23 mouse cellular contexts compared by ENCODE assay signal in the genomic region with DNA sequence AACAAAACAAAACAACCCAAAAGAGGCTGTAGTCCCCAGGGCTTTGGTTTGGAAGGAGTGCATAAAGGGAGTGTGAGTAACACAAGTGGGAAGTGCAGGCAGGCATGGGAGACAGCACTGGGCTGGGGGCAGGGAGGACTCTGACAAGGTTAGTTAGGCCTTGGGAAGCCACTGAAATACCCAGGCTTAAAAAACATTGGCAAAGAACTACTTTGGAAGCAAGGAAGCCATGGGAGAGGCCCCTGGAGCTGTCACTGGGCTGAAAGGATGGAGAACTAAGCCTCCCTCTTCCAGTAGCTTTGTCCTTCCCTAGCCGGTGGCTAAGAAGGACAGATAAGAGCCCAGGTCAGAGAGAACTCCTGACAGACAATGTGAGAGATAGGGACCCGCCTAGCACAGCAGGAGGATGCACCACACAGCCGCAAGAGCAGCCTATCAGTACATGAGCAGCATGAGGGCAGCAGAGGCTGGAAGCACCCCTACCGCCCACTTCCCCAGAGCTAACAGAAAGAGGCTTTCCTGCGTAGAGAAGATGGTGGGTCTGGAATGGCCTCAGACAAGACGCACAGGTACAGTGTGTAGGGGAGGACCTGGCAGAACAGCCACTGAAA. TPM values are rescaled to one million over a fixed set of nuclear protein-coding genes. Genes with fewer than 3 reads are reported as not detected.
DNase-seq lines count a peak whose midpoint lies in the region; ATAC-seq and TF ChIP-seq lines count a peak whose summit lies in the region.
"Had no signal": no experiment of that assay in that cellular context is flagged by ENCODE, and none has a peak within 500 bp of the region (broad histone marks: within the 10 kb centered on the region; RNA-seq: fewer than 3 reads in every experiment).

No protein-coding gene starts in this region.

- no peak overlapping the region for H3K4me3 ChIP-seq in MEL (ENCODE audit: control insufficient read depth in 1 of 2, insufficient read depth in 1 of 2, low read depth in 2 of 2, low read length in 2 of 2)
- H3K4me3 ChIP-seq in liver, embryonic 15.5 days (replicated peaks) = no peak overlapping the region
- H3K4me3 ChIP-seq: embryonic facial prominence, embryonic 10.5 days; heart, embryonic 13.5 days; limb, embryonic 12.5 days; myocyte had no signal

- peak; percentile 17 for TF ChIP-seq RAD21 in MEL (IDR thresholded peaks at IDR 0.05; ENCODE audit: low read depth, low read length)

- peaks cover 7 to 13% of the 10 kb centered on the region in 2 experiments for H3K36me3 ChIP-seq in MEL (ENCODE audit: control insufficient read depth in 1 of 2, insufficient read depth in 2 of 2, low read length in 2 of 2)
- H3K36me3 ChIP-seq in liver, embryonic 15.5 days (replicated peaks) = peaks cover 44% of the 10 kb centered on the region

- H3K9me3 ChIP-seq in MEL (replicated peaks; ENCODE audit: insufficient read depth, low read length) = no peaks in the 10 kb centered on the region
- no peaks in the 10 kb centered on the region for H3K9me3 ChIP-seq in liver, embryonic 15.5 days (replicated peaks)
- H3K9me3 ChIP-seq: embryonic facial prominence, embryonic 10.5 days; heart, embryonic 13.5 days; limb, embryonic 12.5 days had no signal

- TF ChIP-seq POLR2A in MEL (IDR thresholded peaks at IDR 0.05; ENCODE audit: control insufficient read depth in 1 of 2, insufficient read depth in 1 of 2, low read depth in 1 of 2, low read length in 2 of 2, poor library complexity in 1 of 2) = no peak

- peak; percentile 87 to 88 for TF ChIP-seq EP300 in MEL (IDR thresholded peaks at IDR 0.05; ENCODE audit: low read depth in 1 of 2, low read length in 2 of 2)

- peak overlapping the region; percentile 41 for H3K27ac ChIP-seq in MEL (ENCODE audit: control insufficient read depth, low read depth, low read length)
- H3K27ac ChIP-seq in liver, embryonic 15.5 days (replicated peaks) = no peak overlapping the region
- H3K27ac ChIP-seq: embryonic facial prominence, embryonic 10.5 days; heart, embryonic 13.5 days; limb, embryonic 12.5 days had no signal

- H3K4me1 ChIP-seq in MEL (ENCODE audit: control insufficient read depth in 1 of 2, insufficient read depth in 2 of 2, low read length in 2 of 2) = peaks cover 8 to 13% of the 10 kb centered on the region in 2 experiments
- peaks cover 24% of the 10 kb centered on the region for H3K4me1 ChIP-seq in liver, embryonic 15.5 days (replicated peaks)

- peak; percentile 93 for DNase-seq in MEL (ENCODE audit: low read depth, low spot score)
- peak; percentile 49 to 86 for DNase-seq in adrenal gland, adult (ENCODE audit: inconsistent age in 2 of 2, low spot score in 1 of 2)
- peak; percentile 45 for DNase-seq in c-Kit-positive CD71-positive TER-119-positive erythroid progenitor cells, embryonic 14.5 days (ENCODE audit: low spot score)
- no peak for DNase-seq in kidney, postnatal 25 days
- no peak for DNase-seq in lung, adult 18-20 months
- no peak for DNase-seq in thymus, postnatal 25 days
- DNase-seq: cerebellum, postnatal 10 days; forebrain, postnatal 0 days; gastrocnemius, postnatal 25 days; heart, postnatal 4 days; kidney, adult 9 months; lung, postnatal 14 days; thymus, adult 2 months had no signal

- no peaks in the 10 kb centered on the region for H3K27me3 ChIP-seq in MEL (ENCODE audit: control insufficient read depth in 1 of 2, insufficient read depth in 2 of 2, low read length in 2 of 2)
- H3K27me3 ChIP-seq in liver, embryonic 15.5 days = no peaks in the 10 kb centered on the region
- H3K27me3 ChIP-seq: heart, embryonic 13.5 days; limb, embryonic 12.5 days had no signal

- H3K4me2 ChIP-seq in liver, embryonic 15.5 days = no peak overlapping the region
- H3K4me2 ChIP-seq: heart, embryonic 13.5 days; limb, embryonic 12.5 days; midbrain, embryonic 11.5 days had no signal

- WGBS in liver, embryonic 15.5 days (ENCODE audit: insufficient replicate concordance) = 26% methylated on average over 6 of the region's 6 CpGs

- TF ChIP-seq CTCF in MEL (IDR thresholded peaks at IDR 0.05 in 2 of 3, conservative IDR thresholded peaks at IDR 0.05 in 1 of 3; ENCODE audit: control insufficient read depth in 1 of 3, insufficient read depth in 1 of 3, low read depth in 2 of 3, low read length in 3 of 3, poor library complexity in 1 of 3, severe bottlenecking in 1 of 3) = 0 out of 6 replicates have a peak, but pooled peaks of 1 of the 3 experiments have one; percentile 5

- ATAC-seq in liver, embryonic 15.5 days (ENCODE audit: insufficient read depth) = peak; percentile 84
- ATAC-seq in monocyte, adult 5-6 weeks (replicated peaks; ENCODE audit: insufficient number of reproducible peaks, low FRiP score, low TSS enrichment, poor library complexity, severe bottlenecking) = no peak
- ATAC-seq: activated CD4-positive, CD25-positive, alpha-beta regulatory T cell, adult 4 months; forebrain, postnatal 0 days had no signal

- H3K79me2 ChIP-seq in MEL (ENCODE audit: control insufficient read depth, insufficient read depth, low read length, poor library complexity) = no peaks in the 10 kb centered on the region

- H3K9ac ChIP-seq in MEL (ENCODE audit: control insufficient read depth, low read depth, low read length, poor library complexity, severe bottlenecking) = no peak overlapping the region
- no peak overlapping the region for H3K9ac ChIP-seq in liver, embryonic 15.5 days
- H3K9ac ChIP-seq: forebrain, postnatal 0 days; heart, embryonic 13.5 days; limb, embryonic 12.5 days had no signal

TF ChIP-seq in MEL, 35 proteins besides CTCF, POLR2A, EP300 and RAD21 (continues in another document):
- no peak for TF ChIP-seq MAZ (IDR thresholded peaks at IDR 0.05; ENCODE audit: low read depth, low read length)
- 0 out of 2 replicates have a peak, but pooled peaks have one; percentile 64 for TF ChIP-seq MYC (IDR thresholded peaks at IDR 0.05; ENCODE audit: low read depth, low read length)
- peak; percentile 82 for TF ChIP-seq GATA1 (IDR thresholded peaks at IDR 0.05; ENCODE audit: low read depth, low read length)
- no peak for TF ChIP-seq GABPA (IDR thresholded peaks at IDR 0.05; ENCODE audit: low read depth, low read length)
- TF ChIP-seq BHLHE40 (IDR thresholded peaks at IDR 0.05; ENCODE audit: borderline replicate concordance, low read depth, low read length) = no peak
- TF ChIP-seq POLR2AphosphoS5 (IDR thresholded peaks at IDR 0.05; ENCODE audit: borderline replicate concordance, low read depth, low read length) = no peak
- no peak for TF ChIP-seq USF1 (IDR thresholded peaks at IDR 0.05; ENCODE audit: low read depth, low read length)
- TF ChIP-seq SMC3 (IDR thresholded peaks at IDR 0.05; ENCODE audit: low read depth, low read length) = peak; percentile 41
- no peak for TF ChIP-seq HCFC1 (IDR thresholded peaks at IDR 0.05; ENCODE audit: low read depth, low read length)
- no peak for TF ChIP-seq MEF2A (IDR thresholded peaks at IDR 0.05; ENCODE audit: extremely low read depth, insufficient replicate concordance, low read depth, low read length, poor library complexity, severe bottlenecking)
- TF ChIP-seq ELF1 (IDR thresholded peaks at IDR 0.05; ENCODE audit: low read depth, low read length) = no peak
- TF ChIP-seq NRF1 (IDR thresholded peaks at IDR 0.05; ENCODE audit: insufficient read depth, low read depth, low read length, poor library complexity, severe bottlenecking) = peak; percentile 49; the same call in 1 of the 2 replicates
- no peak for TF ChIP-seq CHD1 (IDR thresholded peaks at IDR 0.05; ENCODE audit: low read depth, low read length)
- no peak for TF ChIP-seq ZNF384 (IDR thresholded peaks at IDR 0.05; ENCODE audit: low read depth, low read length)
- TF ChIP-seq CHD2 (IDR thresholded peaks at IDR 0.05; ENCODE audit: low read length) = no peak
- no peak for TF ChIP-seq UBTF (IDR thresholded peaks at IDR 0.05; ENCODE audit: borderline replicate concordance, insufficient read depth, low read depth, low read length)
- TF ChIP-seq KAT2A (conservative IDR thresholded peaks at IDR 0.05; ENCODE audit: low read depth, low read length) = no peak
- no peak for TF ChIP-seq ZC3H11A (IDR thresholded peaks at IDR 0.05; ENCODE audit: low read depth, low read length)
- no peak for TF ChIP-seq E2F4 (IDR thresholded peaks at IDR 0.05; ENCODE audit: borderline replicate concordance, low read depth, low read length)
- no peak for TF ChIP-seq USF2 (IDR thresholded peaks at IDR 0.05; ENCODE audit: borderline replicate concordance in 1 of 2, insufficient read depth in 1 of 2, low read depth in 1 of 2, low read length in 2 of 2)
- TF ChIP-seq ZKSCAN1 (IDR thresholded peaks at IDR 0.05; ENCODE audit: low read depth, low read length) = no peak
- no peak for TF ChIP-seq NELFE (IDR thresholded peaks at IDR 0.05; ENCODE audit: low read depth, low read length)
- no peak for TF ChIP-seq POLR2AphosphoS2 (IDR thresholded peaks at IDR 0.05; ENCODE audit: low read length)
- no peak for TF ChIP-seq JUND (IDR thresholded peaks at IDR 0.05; ENCODE audit: low read depth, low read length)
- peak; percentile 53; the same call in 1 of the 2 replicates for TF ChIP-seq ETS1 (IDR thresholded peaks at IDR 0.05; ENCODE audit: low read depth, low read length)
- TF ChIP-seq TAL1 (IDR thresholded peaks at IDR 0.05; ENCODE audit: low read length) = peak; percentile 83
- peak; percentile 65; the same call in 1 of the 2 replicates for TF ChIP-seq MAX (IDR thresholded peaks at IDR 0.05; ENCODE audit: low read length)
- peak; percentile 82 for TF ChIP-seq TCF12 (IDR thresholded peaks at IDR 0.05; ENCODE audit: low read depth, low read length)
- no peak for TF ChIP-seq MYB (IDR thresholded peaks at IDR 0.05; ENCODE audit: low read depth, low read length)

RNA-seq across cellular contexts. Expression of gene Ndufa10, which starts 32.1 kb away (rescaled TPM):
- total RNA-seq in MEL (2012; rRNA removed) = 214 and 228 TPM in 2 replicates
- 100 to 1,000 TPM; 533 to 873 TPM for polyA plus RNA-seq in MEL (2012; ENCODE audit: insufficient read depth in 1 of 2, insufficient read length in 2 of 2, low read depth in 1 of 2, low replicate concordance in 2 of 2, missing spikeins in 1 of 2)
- 136 and 145 TPM in 2 replicates for polyA plus RNA-seq in liver, embryonic 15.5 days (2015; fragmentation: Nextera tagmentation; extraction: Ambion mirVana)
- 89.5 to 119 TPM (median 89.7 TPM) in 3 replicates for total RNA-seq in monocyte, adult 5-6 weeks (2017)

RNA-seq across cellular contexts. Expression of gene Olfr1416, which starts 43.4 kb away (rescaled TPM):
- total RNA-seq in MEL (2012; rRNA removed) = not detected in 2 replicates
- polyA plus RNA-seq in MEL (2012; ENCODE audit: insufficient read depth in 1 of 2, insufficient read length in 2 of 2, low read depth in 1 of 2, low replicate concordance in 2 of 2, missing spikeins in 1 of 2) = not detected
- polyA plus RNA-seq in liver, embryonic 15.5 days (2015; fragmentation: Nextera tagmentation; extraction: Ambion mirVana) = not detected in 2 replicates
- total RNA-seq in monocyte, adult 5-6 weeks (2017) = not detected in 3 replicates
- total RNA-seq: forebrain, postnatal 0 days; gastrocnemius, postnatal 25 days; heart, postnatal 4 days had no signal
- polyA plus RNA-seq: embryonic facial prominence, embryonic 10.5 days; forebrain, postnatal 0 days; heart, embryonic 13.5 days; limb, embryonic 12.5 days; midbrain, embryonic 11.5 days; myocyte; small intestine, adult 2 months; stomach, embryonic 14.5 days; thymus, adult 2 months had no signal

RNA-seq across cellular contexts. Expression of gene Olfr1415, which starts 54.3 kb away (rescaled TPM):
- total RNA-seq in MEL (2012; rRNA removed) = not detected in 2 replicates
- polyA plus RNA-seq in MEL (2012; ENCODE audit: insufficient read depth in 1 of 2, insufficient read length in 2 of 2, low read depth in 1 of 2, low replicate concordance in 2 of 2, missing spikeins in 1 of 2) = not detected
- polyA plus RNA-seq in liver, embryonic 15.5 days (2015; fragmentation: Nextera tagmentation; extraction: Ambion mirVana) = not detected in 2 replicates
- not detected in 3 replicates for total RNA-seq in monocyte, adult 5-6 weeks (2017)
- total RNA-seq: forebrain, postnatal 0 days; gastrocnemius, postnatal 25 days; heart, postnatal 4 days had no signal
- polyA plus RNA-seq: activated CD4-positive, CD25-positive, alpha-beta regulatory T cell, adult 4 months; forebrain, postnatal 0 days; heart, embryonic 13.5 days; limb, embryonic 12.5 days; midbrain, embryonic 11.5 days; myocyte; small intestine, adult 2 months; stomach, embryonic 14.5 days; thymus, adult 2 months had no signal

Comparison
In these comparisons a context has a peak if more than half of its experiments do, and no peak if none do; other contexts are left out.
1. DNase-seq: peak in MEL (single experiment), adrenal gland, adult (2 of 2) and c-Kit-positive CD71-positive TER-119-positive erythroid progenitor cells, embryonic 14.5 days (single experiment); none in kidney, postnatal 25 days (0 of 2), lung, adult 18-20 months (0 of 2) and thymus, postnatal 25 days (single experiment).